Mouse (Mus musculus): Measurements from ENCODE around the gene Eps8. TPM values are rescaled to one million over a fixed set of nuclear protein-coding genes. Genes with fewer than 3 reads are reported as not detected.
"Not testable (repeated sequence)": the region's sequence is repeated elsewhere in the genome, so short reads cannot be mapped to it uniquely, and the experiment has no call there.

The Eps8 gene
- polyA plus RNA-seq, 1 experiment from 2014 or later: 29.2 TPM

DNA sequence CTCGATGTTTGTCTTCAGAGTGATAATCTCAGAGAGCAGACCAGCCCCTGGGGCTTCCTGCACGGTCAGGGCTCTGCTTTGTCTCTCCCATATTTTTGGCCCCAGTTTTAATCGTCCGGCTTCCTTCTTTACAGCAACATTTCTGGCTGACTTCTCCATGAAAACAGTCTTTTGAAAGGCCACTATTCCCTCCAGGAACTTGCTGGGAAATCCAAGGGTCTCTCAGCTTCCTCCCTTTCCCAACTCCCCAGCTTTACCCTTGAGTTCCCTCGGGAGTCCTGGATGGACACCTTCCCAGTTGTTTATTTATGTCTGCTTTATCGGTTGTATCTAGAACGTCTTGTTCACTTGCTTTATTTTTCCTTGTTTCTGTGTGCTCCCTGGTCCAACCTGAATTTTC, 197.5 kb downstream of the Eps8 start:
- no peaks in the 10 kb centered on the region for H3K9me3 ChIP-seq
- H3K27me3 ChIP-seq: no peaks in the 10 kb centered on the region
- H3K4me1 ChIP-seq: peaks cover 6% of the 10 kb centered on the region
- ATAC-seq (ENCODE audit: low FRiP score, low read depth): no peak
- no peak overlapping the region for H3K9ac ChIP-seq
- no peak overlapping the region for H3K4me3 ChIP-seq
- no peak overlapping the region for H3K4me2 ChIP-seq (replicated peaks)
- no peak overlapping the region for H3K27ac ChIP-seq
- H3K36me3 ChIP-seq: no peaks in the 10 kb centered on the region
- 56% methylated on average over 7 of the region's 7 CpGs for WGBS

DNA sequence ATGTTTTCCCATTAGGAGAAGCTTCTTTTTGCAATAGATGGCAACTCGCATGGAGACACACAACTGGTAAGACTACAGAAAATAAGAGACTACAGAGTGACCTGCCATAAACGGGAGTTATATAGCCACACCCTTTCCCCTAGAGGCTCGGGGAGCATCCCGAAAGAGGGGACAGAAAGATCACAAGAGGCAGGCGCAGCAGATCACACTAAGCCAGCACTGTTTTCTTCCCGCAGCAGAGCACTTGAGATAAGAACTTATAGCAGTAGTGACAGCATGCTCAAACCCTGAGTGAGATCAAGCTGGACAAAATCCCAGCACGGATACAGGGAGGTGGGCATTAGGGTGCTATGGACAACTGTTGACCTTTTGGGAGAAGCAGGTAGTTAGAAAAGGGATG, 198.6 kb downstream of the Eps8 start:
- Histone ChIP-seq H3K4me1 (peaks cover 6% of the 10 kb centered on the region), H3K27ac (no peak overlapping the region), H3K4me2 (replicated peaks) (peak overlapping the region; percentile 3; the same call in 1 of the 2 replicates), H3K4me3 (no peak overlapping the region), H3K36me3 (no peaks in the 10 kb centered on the region), H3K27me3 (no peaks in the 10 kb centered on the region), H3K9ac (no peak overlapping the region), H3K9me3 (no peaks in the 10 kb centered on the region)
- WGBS: 67% methylated on average over 7 of the region's 7 CpGs
- ATAC-seq (ENCODE audit: low FRiP score, low read depth): no peak

DNA sequence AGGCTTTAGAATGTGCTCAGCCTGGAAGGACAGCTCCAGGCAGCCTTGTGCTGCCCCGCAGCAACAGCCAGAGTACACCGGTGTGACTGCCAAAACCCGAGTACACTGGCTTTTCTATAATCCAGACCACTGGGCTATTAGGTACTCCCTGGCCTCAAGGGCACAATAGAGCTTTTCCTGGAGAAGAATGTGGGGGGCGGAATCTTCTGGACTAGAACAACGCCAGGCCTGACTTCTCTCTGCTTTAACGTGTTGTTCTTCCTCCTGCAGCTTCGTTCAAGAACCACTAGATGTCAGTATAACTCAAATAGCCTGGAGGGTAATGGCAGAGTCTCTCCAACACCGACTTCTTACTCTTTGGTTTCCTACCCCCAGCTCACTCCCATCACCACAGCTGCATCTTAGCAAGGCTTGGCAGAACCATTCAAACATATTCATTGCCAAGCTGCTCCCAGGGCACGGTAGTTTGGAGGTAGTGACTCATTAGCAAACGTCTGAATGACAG, 199.1 kb downstream of the Eps8 start:
- H3K9ac ChIP-seq: no peak overlapping the region
- no peaks in the 10 kb centered on the region for H3K36me3 ChIP-seq
- H3K27ac ChIP-seq: no peak overlapping the region
- ATAC-seq (ENCODE audit: low FRiP score, low read depth): peak; percentile 89
- peak overlapping the region; percentile 3 for H3K4me2 ChIP-seq (replicated peaks)
- H3K4me1 ChIP-seq: peaks cover 6% of the 10 kb centered on the region
- no peak overlapping the region for H3K4me3 ChIP-seq
- no peaks in the 10 kb centered on the region for H3K9me3 ChIP-seq
- H3K27me3 ChIP-seq: no peaks in the 10 kb centered on the region
- 13% methylated on average over 10 of the region's 10 CpGs for WGBS

DNA sequence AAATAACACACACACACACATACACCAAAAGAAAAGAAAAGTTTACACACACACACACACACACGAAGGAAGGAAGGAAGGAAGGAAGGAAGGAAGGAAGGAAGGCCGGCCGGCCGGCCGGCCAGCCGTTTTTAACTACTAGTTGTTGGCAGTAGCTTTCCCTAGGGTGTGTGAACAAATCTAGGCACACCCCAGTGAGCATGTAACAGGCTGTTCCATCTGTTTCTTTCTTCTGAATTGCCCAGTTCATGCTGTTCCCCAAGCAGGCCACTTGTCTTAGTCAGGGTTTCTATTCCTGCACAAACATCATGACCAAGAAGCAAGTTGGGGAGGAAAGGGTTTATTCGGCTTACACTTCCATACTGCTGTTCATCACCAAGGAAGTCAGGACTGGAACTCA, 208.6 kb downstream of the Eps8 start:
- WGBS: 81% methylated on average over 7 of the region's 7 CpGs
- not testable (repeated sequence) for H3K27ac ChIP-seq; H3K4me3 ChIP-seq; H3K9me3 ChIP-seq; H3K4me2 ChIP-seq (replicated peaks); H3K36me3 ChIP-seq; H3K27me3 ChIP-seq; H3K9ac ChIP-seq; ATAC-seq (ENCODE audit: low FRiP score, low read depth)
- H3K4me1 ChIP-seq: peaks cover 22% of the 10 kb centered on the region

DNA sequence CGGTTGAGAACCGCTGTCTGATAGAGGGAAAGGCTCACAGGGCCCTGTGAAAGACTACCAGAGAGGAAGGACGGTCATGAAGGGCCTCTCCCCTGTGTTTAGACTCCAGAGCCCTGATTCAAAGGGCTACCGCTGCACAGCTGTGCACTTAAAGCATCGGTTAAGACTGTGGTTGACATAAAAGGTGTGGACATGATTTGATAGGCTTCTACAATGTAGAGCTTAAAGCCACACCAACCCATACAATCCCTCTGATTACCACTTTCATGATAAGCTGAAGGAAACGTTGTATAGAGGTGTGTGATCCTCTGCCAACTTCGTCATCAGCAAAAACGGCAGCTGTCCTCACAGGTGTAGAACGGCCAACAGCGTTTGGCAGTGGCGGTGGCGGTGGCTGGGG, 211.6 kb downstream of the Eps8 start:
- WGBS: 91% methylated on average over 12 of the region's 12 CpGs
- Histone ChIP-seq H3K9me3 (no peaks in the 10 kb centered on the region), H3K27me3 (no peaks in the 10 kb centered on the region), H3K36me3 (no peaks in the 10 kb centered on the region), H3K4me1 (peaks cover 10% of the 10 kb centered on the region), H3K4me3 (no peak overlapping the region), H3K27ac (no peak overlapping the region), H3K9ac (no peak overlapping the region), H3K4me2 (replicated peaks) (no peak overlapping the region)
- ATAC-seq (ENCODE audit: low FRiP score, low read depth): no peak

DNA sequence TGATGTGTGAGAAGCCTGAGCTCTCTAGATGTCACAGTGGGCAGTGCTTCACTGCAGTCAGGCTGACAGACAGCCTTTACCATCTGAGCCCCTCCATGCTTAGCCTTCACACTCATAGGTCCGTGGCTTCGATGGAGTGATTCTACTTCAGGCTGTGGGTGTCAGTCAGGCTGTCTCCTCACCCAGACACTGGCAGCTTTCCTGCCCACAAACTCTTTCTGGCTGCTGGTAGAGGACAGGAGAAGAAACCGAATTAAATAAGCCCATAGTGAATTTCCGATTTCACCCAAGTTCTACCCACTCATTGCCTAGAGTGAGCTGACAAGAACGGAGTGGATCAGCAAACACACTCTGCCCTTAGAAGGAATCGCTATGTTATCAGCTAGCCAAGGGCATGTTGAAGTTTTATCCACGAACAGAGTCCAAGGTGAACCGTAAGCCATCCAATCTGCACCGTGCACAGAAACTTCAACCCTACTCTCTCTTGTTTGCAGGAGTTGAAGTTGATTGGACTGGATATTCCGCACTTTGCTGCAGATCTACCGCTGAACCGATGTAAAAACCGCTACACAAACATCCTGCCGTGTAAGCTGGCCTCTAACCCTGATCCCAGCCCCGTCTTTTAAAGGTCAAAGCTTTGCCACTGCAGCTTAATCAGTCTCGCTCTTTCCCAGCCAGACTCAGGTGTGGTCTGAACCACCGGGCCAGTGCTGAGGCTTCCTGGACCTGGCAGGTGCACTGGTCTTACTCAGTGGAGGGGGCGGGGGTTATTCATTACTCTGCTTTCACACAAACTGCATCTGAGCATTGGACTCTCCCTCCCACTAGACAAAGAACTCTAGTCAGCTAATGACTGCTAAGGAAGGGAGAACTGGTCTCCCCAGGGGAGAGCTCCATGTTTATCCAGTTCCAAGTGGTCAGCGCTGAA, 213.9 kb downstream of the Eps8 start:
- no peak overlapping the region for H3K9ac ChIP-seq
- H3K4me1 ChIP-seq: peaks cover 8% of the 10 kb centered on the region; the same call in 1 of the 2 replicates
- H3K27me3 ChIP-seq: no peaks in the 10 kb centered on the region
- no peak overlapping the region for H3K4me2 ChIP-seq (replicated peaks)
- WGBS: 81% methylated on average over 19 of the region's 19 CpGs
- no peak overlapping the region for H3K27ac ChIP-seq
- no peaks in the 10 kb centered on the region for H3K9me3 ChIP-seq
- no peaks in the 10 kb centered on the region for H3K36me3 ChIP-seq
- H3K4me3 ChIP-seq: no peak overlapping the region
- no peak for ATAC-seq (ENCODE audit: low FRiP score, low read depth)

DNA sequence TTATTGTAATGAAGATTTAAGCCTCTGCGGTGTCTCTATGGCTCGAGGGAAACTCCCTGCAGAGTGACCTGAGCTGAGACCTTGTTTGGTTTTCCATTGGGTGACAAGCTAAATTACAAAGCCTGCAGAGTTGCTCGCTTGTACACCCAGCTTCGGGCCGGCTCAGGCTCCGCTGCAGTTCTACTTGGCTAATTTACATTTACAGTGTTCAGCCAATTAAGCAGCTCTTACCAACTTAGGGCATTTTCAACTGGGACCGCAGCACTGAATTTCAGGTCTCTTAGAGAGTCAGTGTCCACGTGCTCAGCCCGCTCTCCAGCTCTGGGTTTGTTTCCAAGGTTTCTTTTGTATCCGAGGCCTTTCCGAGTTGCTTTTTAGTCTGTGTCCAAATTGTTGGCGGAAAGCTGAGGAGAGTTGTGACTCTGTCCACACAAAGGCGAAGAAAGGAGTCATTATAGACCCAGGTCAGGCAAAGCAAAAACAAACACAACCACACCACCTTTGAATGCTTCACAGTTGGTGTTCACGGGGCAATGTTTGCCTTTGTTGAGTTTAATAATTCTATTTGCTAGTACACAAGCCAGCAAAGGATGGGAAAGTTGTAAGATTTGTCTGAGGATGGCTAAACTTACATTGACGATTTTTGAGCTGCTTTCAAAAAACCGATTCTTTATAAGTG, 216.6 kb downstream of the Eps8 start:
- WGBS: 47% methylated on average over 16 of the region's 16 CpGs

DNA sequence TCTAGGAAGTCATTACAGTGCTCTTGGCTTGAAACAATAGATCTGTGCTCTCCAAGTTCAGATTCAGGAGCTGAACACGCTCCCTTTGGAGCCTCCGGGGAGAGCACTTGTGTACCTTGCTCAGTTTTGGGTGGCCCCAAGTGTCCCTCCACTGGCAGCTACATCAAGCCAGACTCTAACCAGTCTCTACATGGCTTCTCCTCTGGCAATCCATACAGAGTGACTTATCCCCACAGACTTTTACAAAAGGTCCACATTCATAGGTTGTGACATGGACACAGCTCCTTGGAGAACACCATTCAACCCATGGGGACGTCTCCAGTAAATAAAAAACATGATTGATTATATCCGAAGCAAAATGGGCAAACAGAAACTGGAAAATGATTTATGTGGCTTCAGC, 217.2 kb downstream of the Eps8 start:
- Histone ChIP-seq H3K36me3 (no peaks in the 10 kb centered on the region), H3K27ac (no peak overlapping the region), H3K4me2 (replicated peaks) (no peak overlapping the region), H3K4me1 (peaks cover 11% of the 10 kb centered on the region; the same call in 1 of the 2 replicates), H3K4me3 (no peak overlapping the region), H3K9ac (no peak overlapping the region), H3K9me3 (no peaks in the 10 kb centered on the region), H3K27me3 (no peaks in the 10 kb centered on the region)
- WGBS: 73% methylated on average over 4 of the region's 4 CpGs
- ATAC-seq (ENCODE audit: low FRiP score, low read depth): no peak

More for the DNA sequence above, 216.6 kb downstream of the Eps8 start:
- H3K36me3 ChIP-seq: no peaks in the 10 kb centered on the region
- no peak overlapping the region for H3K4me3 ChIP-seq
- ATAC-seq (ENCODE audit: low FRiP score, low read depth): no peak
- H3K27ac ChIP-seq: no peak overlapping the region
- H3K4me1 ChIP-seq: peaks cover 11% of the 10 kb centered on the region; the same call in 1 of the 2 replicates
- H3K4me2 ChIP-seq (replicated peaks): no peak overlapping the region
- H3K27me3 ChIP-seq: no peaks in the 10 kb centered on the region
- H3K9ac ChIP-seq: no peak overlapping the region
- H3K9me3 ChIP-seq: no peaks in the 10 kb centered on the region

DNA sequence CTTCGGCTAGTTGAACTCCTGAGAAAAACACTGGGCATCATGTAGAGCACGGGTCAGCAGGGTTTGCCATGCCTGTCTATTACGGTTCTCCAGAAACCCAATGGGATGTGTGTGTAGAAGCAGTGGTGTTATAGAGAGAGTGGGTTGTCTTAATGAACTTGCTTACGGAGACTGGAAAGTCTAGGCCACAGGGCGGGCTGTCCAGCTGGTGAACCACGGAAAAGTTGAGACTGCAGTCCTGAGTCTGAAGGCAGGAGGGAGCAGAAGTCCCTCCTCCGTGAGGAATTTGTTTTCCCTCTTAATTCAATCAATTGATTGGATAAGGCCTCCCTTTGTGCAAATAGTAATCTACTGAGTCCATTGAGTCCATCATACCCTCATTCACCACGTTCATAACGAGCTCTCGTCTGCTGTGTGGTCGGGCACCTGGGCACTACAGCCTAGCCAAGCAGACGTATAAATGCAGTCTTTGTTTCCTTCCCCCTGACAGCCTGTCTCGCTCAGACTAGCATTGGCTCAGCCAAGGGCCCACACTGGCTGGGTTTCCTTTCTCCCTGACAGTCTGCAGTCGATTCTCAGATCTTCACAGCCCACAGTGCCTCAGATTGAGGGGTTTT, 221.0 kb downstream of the Eps8 start:
- Histone ChIP-seq H3K9ac (no peak overlapping the region), H3K4me1 (peaks cover 11% of the 10 kb centered on the region; the same call in 1 of the 2 replicates), H3K27ac (peak overlapping the region; percentile 77), H3K9me3 (no peaks in the 10 kb centered on the region), H3K4me3 (no peak overlapping the region), H3K36me3 (no peaks in the 10 kb centered on the region), H3K27me3 (no peaks in the 10 kb centered on the region), H3K4me2 (replicated peaks) (no peak overlapping the region)
- peak; percentile 91 for ATAC-seq (ENCODE audit: low FRiP score, low read depth)
- WGBS: 42% methylated on average over 14 of the region's 14 CpGs

Other genes with a start within 250 kb of the Eps8 start
- gene Strap, start 80.2 kb upstream of the Eps8 start, polyA plus RNA-seq (2015; fragmentation: Nextera tagmentation; extraction: Ambion mirVana): 174 and 185 TPM in 2 replicates
- gene Dera, start 99.7 kb upstream of the Eps8 start, polyA plus RNA-seq (2015; fragmentation: Nextera tagmentation; extraction: Ambion mirVana): 49.0 and 50.9 TPM in 2 replicates